Mouse (Mus musculus): ENCODE measurements at regions not wholly inside any gene's neighbourhood (a gene's known extent, or its start where the extent isn't known, plus 50 kb on each side); places are given as distances from the start of the nearest gene placed in this dataset.

GRCm38 (mm10) chr7:113081120-113081519, 126.1 kb upstream of the Arntl start:
- TF ChIP-seq CTCF (conservative IDR thresholded peaks at IDR 0.05; ENCODE audit: low read length): no peak
- TF ChIP-seq POU5F1 (IDR thresholded peaks at IDR 0.05; ENCODE audit: borderline replicate concordance, low read length): no peak
